Mouse (Mus musculus) thymus, postnatal 14 days (tissue): ENCODE data around the gene Efnb1.

ENCODE experiments used
- DNase-seq: peaks from one replicate; pipeline ENCODE4 v3.0.0; 2021

Efnb1 gene

GRCm38 (mm10) chrX:99154358-99154757 lies 18.4 kb downstream of the Efnb1 start:
- DNase-seq: no peak

- DNase-seq: no peak
These were observed 23.1 kb downstream of the Efnb1 start for GRCm38 (mm10) chrX:99159020-99159419.

- DNase-seq: no peak
These were observed 28.2 kb downstream of the Efnb1 start for GRCm38 (mm10) chrX:99164111-99164510.

GRCm38 (mm10) chrX:99164855-99165368 lies 29.0 kb downstream of the Efnb1 start:
- no peak for DNase-seq

GRCm38 (mm10) chrX:99167014-99167413 lies 31.1 kb downstream of the Efnb1 start:
- DNase-seq: no peak

- no peak for DNase-seq
These were observed 31.6 kb downstream of the Efnb1 start for GRCm38 (mm10) chrX:99167550-99167949.

- DNase-seq: no peak
These were observed 36.4 kb downstream of the Efnb1 start for GRCm38 (mm10) chrX:99172301-99172700.

GRCm38 (mm10) chrX:99185081-99185596 lies 49.2 kb downstream of the Efnb1 start:
- DNase-seq: no peak

GRCm38 (mm10) chrX:99186497-99187435 lies 50.8 kb downstream of the Efnb1 start:
- DNase-seq: no peak

GRCm38 (mm10) chrX:99191441-99192087 lies 55.6 kb downstream of the Efnb1 start:
- DNase-seq: no peak

GRCm38 (mm10) chrX:99196910-99197309 lies 61.0 kb downstream of the Efnb1 start:
- DNase-seq: no peak

GRCm38 (mm10) chrX:99198532-99198931 lies 62.6 kb downstream of the Efnb1 start:
- no peak for DNase-seq
